Mouse (Mus musculus) limb, embryonic 11.5 days (tissue): ENCODE results near the gene Sh3bp5l. TPM values are rescaled to one million over a fixed set of nuclear protein-coding genes. Genes with fewer than 3 reads are reported as not detected.

Experiments
- ATAC-seq: fragments of 200-750 bp; cut with Nextera tagmentation; 2 replicates; pipeline ENCODE4 v1.8.0; 2017; ENCODE audit warnings: low read depth; ENCODE audit not compliant: insufficient number of reproducible peaks, low FRiP score, low TSS enrichment
- DNase-seq: peaks from one replicate; pipeline ENCODE4 v3.0.0-alpha.2; 2015; ENCODE audit warnings: low spot score
- H3K27ac ChIP-seq: fragments of 300-500 bp; sonication (generic); replicated peaks from 2 replicates; pipeline ENCODE4 v1.5.1; 2014; ENCODE audit warnings: low read depth, mild to moderate bottlenecking, low read length
- H3K27me3 ChIP-seq: fragments of 300-500 bp; sonication (generic); 2 replicates; pipeline ENCODE4 v1.6.1; 2014; ENCODE audit warnings: mild to moderate bottlenecking, low read length, mixed read lengths; ENCODE audit not compliant: control insufficient read depth, insufficient read depth
- H3K36me3 ChIP-seq: fragments of 300-500 bp; sonication (generic); 2 replicates; pipeline ENCODE4 v1.6.1; 2014; ENCODE audit warnings: mild to moderate bottlenecking, low read length, moderate library complexity, mixed read lengths; ENCODE audit not compliant: control insufficient read depth, insufficient read depth
- H3K4me1 ChIP-seq: fragments of 300-500 bp; sonication (generic); 2 replicates; pipeline ENCODE4 v1.6.1; 2014; ENCODE audit warnings: low read length, mixed read lengths; ENCODE audit not compliant: control insufficient read depth, insufficient read depth
- H3K4me2 ChIP-seq: fragments of 300-500 bp; sonication (generic); 2 replicates; pipeline ENCODE4 v1.6.1; 2014; ENCODE audit warnings: low read depth, mild to moderate bottlenecking, moderate library complexity; ENCODE audit not compliant: severe bottlenecking
- H3K4me3 ChIP-seq: fragments of 300-500 bp; sonication (generic); 2 replicates; pipeline ENCODE4 v1.5.1; 2014; ENCODE audit warnings: low read depth, low read length
- H3K9ac ChIP-seq: fragments of 300-500 bp; sonication (generic); 2 replicates; pipeline ENCODE4 v1.6.1; 2014; ENCODE audit warnings: mild to moderate bottlenecking, low read length
- H3K9me3 ChIP-seq: fragments of 300-500 bp; sonication (generic); 2 replicates; pipeline ENCODE4 v1.6.1; 2016; ENCODE audit warnings: low read length; ENCODE audit not compliant: control insufficient read depth
- WGBS: fragments of 180-500 bp; shearing (Covaris S2); extraction: QIAGEN DNeasy Blood & Tissue Kit; methylation state at CpG from one replicate; pipeline ENCODE4 v1.1.7; 2014; 5-methylcytosine and 5-hydroxymethylcytosine counted together
- polyA plus RNA-seq: library from polyadenylated mRNA; unstranded; fragments of >200 nt; fragmentation: Nextera tagmentation; extraction: Ambion mirVana; gene quantifications from 2 replicates; pipeline ENCODE4 v1.2.1, GENCODE M21; 2014

The Sh3bp5l gene
- polyA plus RNA-seq, 1 experiment from 2014 or later = 27.0 TPM

GRCm38 (mm10) chr11:58315536-58316168 lies 14.9 kb upstream of the Sh3bp5l start:
- Histone ChIP-seq H3K27me3 (no peaks in the 10 kb centered on the region), H3K9ac (no peak overlapping the region), H3K4me3 (no peak overlapping the region), H3K4me2 (no peak overlapping the region), H3K9me3 (no peaks in the 10 kb centered on the region), H3K27ac (no peak overlapping the region), H3K36me3 (no peaks in the 10 kb centered on the region), H3K4me1 (no peaks in the 10 kb centered on the region)
- ATAC-seq (no peak), DNase-seq (no peak)
- WGBS = 92% methylated on average over 5 of the region's 5 CpGs

- no peak for ATAC-seq
- Histone ChIP-seq H3K4me3 (no peak overlapping the region), H3K27me3 (no peaks in the 10 kb centered on the region), H3K4me1 (no peaks in the 10 kb centered on the region), H3K27ac (no peak overlapping the region), H3K9me3 (no peaks in the 10 kb centered on the region), H3K9ac (no peak overlapping the region), H3K36me3 (no peaks in the 10 kb centered on the region), H3K4me2 (no peak overlapping the region)
- no peak for DNase-seq
- 79% methylated on average over 17 of the region's 17 CpGs for WGBS
Measured at GRCm38 (mm10) chr11:58316344-58316743, 14.2 kb upstream of the Sh3bp5l start.

GRCm38 (mm10) chr11:58316768-58317390 lies 13.6 kb upstream of the Sh3bp5l start:
- H3K27ac ChIP-seq = no peak overlapping the region
- H3K9ac ChIP-seq = no peak overlapping the region
- no peaks in the 10 kb centered on the region for H3K36me3 ChIP-seq
- no peak for ATAC-seq
- no peak overlapping the region for H3K4me2 ChIP-seq
- H3K4me1 ChIP-seq = no peaks in the 10 kb centered on the region; the same call in 1 of the 2 replicates
- DNase-seq = no peak
- no peak overlapping the region for H3K4me3 ChIP-seq
- no peaks in the 10 kb centered on the region for H3K27me3 ChIP-seq
- H3K9me3 ChIP-seq = no peaks in the 10 kb centered on the region
- 66% methylated on average over 28 of the region's 28 CpGs for WGBS

- H3K36me3 ChIP-seq = no peaks in the 10 kb centered on the region
- no peaks in the 10 kb centered on the region for H3K9me3 ChIP-seq
- peaks cover 4% of the 10 kb centered on the region; the same call in 1 of the 2 replicates for H3K4me1 ChIP-seq
- H3K27me3 ChIP-seq = no peaks in the 10 kb centered on the region
- peak overlapping the region; percentile 79 for H3K9ac ChIP-seq
- DNase-seq = peak; percentile 96
- H3K4me3 ChIP-seq = peak overlapping the region; percentile 71
- H3K4me2 ChIP-seq = peak overlapping the region; percentile 74
- peak; percentile 98 for ATAC-seq
- WGBS = under 1% methylated on average over 51 of the region's 63 CpGs
- H3K27ac ChIP-seq = peak overlapping the region; percentile 90
Measured at GRCm38 (mm10) chr11:58322824-58323569, 7.5 kb upstream of the Sh3bp5l start.

GRCm38 (mm10) chr11:58323570-58324340 lies 6.8 kb upstream of the Sh3bp5l start:
- 10% methylated on average over 24 of the region's 24 CpGs for WGBS
- H3K36me3 ChIP-seq = no peaks in the 10 kb centered on the region
- H3K27ac ChIP-seq = peak overlapping the region; percentile 4; the same call in 1 of the 2 replicates
- no peaks in the 10 kb centered on the region for H3K9me3 ChIP-seq
- H3K27me3 ChIP-seq = no peaks in the 10 kb centered on the region
- H3K4me2 ChIP-seq = peak overlapping the region; percentile 74
- H3K4me1 ChIP-seq = peaks cover 4% of the 10 kb centered on the region; the same call in 1 of the 2 replicates
- no peak for DNase-seq
- ATAC-seq = no peak
- H3K9ac ChIP-seq = peak overlapping the region; percentile 79
- H3K4me3 ChIP-seq = peak overlapping the region; percentile 71

GRCm38 (mm10) chr11:58324614-58325229 lies 5.8 kb upstream of the Sh3bp5l start:
- Histone ChIP-seq H3K4me1 (peaks cover 11% of the 10 kb centered on the region; the same call in 1 of the 2 replicates), H3K27me3 (no peaks in the 10 kb centered on the region), H3K4me3 (no peak overlapping the region), H3K4me2 (no peak overlapping the region), H3K9ac (no peak overlapping the region), H3K27ac (no peak overlapping the region), H3K36me3 (no peaks in the 10 kb centered on the region), H3K9me3 (no peaks in the 10 kb centered on the region)
- 79% methylated on average over 3 of the region's 3 CpGs for WGBS
- no peak for ATAC-seq
- DNase-seq = no peak

- Histone ChIP-seq H3K36me3 (no peaks in the 10 kb centered on the region), H3K9me3 (no peaks in the 10 kb centered on the region), H3K27me3 (no peaks in the 10 kb centered on the region), H3K4me2 (no peak overlapping the region), H3K27ac (no peak overlapping the region), H3K9ac (no peak overlapping the region), H3K4me3 (no peak overlapping the region), H3K4me1 (peaks cover 16% of the 10 kb centered on the region)
- DNase-seq = no peak
- ATAC-seq = no peak
- 92% methylated on average over 3 of the region's 3 CpGs for WGBS
Measured at GRCm38 (mm10) chr11:58326781-58327180, 3.7 kb upstream of the Sh3bp5l start.

- WGBS = under 1% methylated on average over 21 of the region's 21 CpGs
- DNase-seq (no peak), ATAC-seq (peak; percentile 40; the same call in 1 of the 2 replicates)
- Histone ChIP-seq H3K9ac (peak overlapping the region; percentile 84), H3K4me1 (peaks cover 14% of the 10 kb centered on the region), H3K4me2 (peak overlapping the region; percentile 89), H3K27me3 (no peaks in the 10 kb centered on the region), H3K9me3 (no peaks in the 10 kb centered on the region), H3K4me3 (peak overlapping the region; percentile 79), H3K27ac (no peak overlapping the region), H3K36me3 (no peaks in the 10 kb centered on the region)
Measured at GRCm38 (mm10) chr11:58329906-58330275, 633 bp upstream of the Sh3bp5l start.
